Mouse (Mus musculus) large intestine, adult 2 months (tissue): ENCODE results near the gene Per2. TPM values are rescaled to one million over a fixed set of nuclear protein-coding genes. Genes with fewer than 3 reads are reported as not detected.
A peak's percentile ranks its signal among the peaks of the same experiment; 100 is the strongest.
"Not testable (repeated sequence)": the region's sequence is repeated elsewhere in the genome, so short reads cannot be mapped to it uniquely, and the experiment has no call there.

ENCODE experiments used
- DNase-seq: peaks from one replicate; pipeline ENCODE4 v3.0.0-alpha.2; 2012; ENCODE audit warnings: low read depth, low spot score
- WGBS: fragments of 180-500 bp; shearing (Covaris S2); methylation state at CpG from one replicate; pipeline ENCODE4 v1.1.7; 2018; 5-methylcytosine and 5-hydroxymethylcytosine counted together
- polyA plus RNA-seq: library from polyadenylated mRNA; depleted of rRNA; stranded (reverse); fragments of >200 nt; gene quantifications from 2 replicates; pipeline ENCODE4 v1.2.3, GENCODE M21; 2012; rRNA removed

Gene Per2
- 4.6 and 5.4 TPM in 2 replicates for polyA plus RNA-seq

- WGBS: under 1% methylated on average over 90 of the region's 91 CpGs
- DNase-seq: no peak
These were observed at the start of gene Per2 for GRCm38 (mm10) chr1:91459059-91459809. Gene Per2, minus strand, starts transcription at chr1:91459324.

- no peak for DNase-seq
- 27% methylated on average over 3 of the region's 3 CpGs for WGBS
These were observed 45.5 kb upstream of the Per2 start for GRCm38 (mm10) chr1:91504615-91505014.

- DNase-seq: no peak
- 95% methylated on average over 6 of the region's 6 CpGs for WGBS
These were observed 39.5 kb upstream of the Per2 start for GRCm38 (mm10) chr1:91498579-91498978.

GRCm38 (mm10) chr1:91495321-91495720, 36.2 kb upstream of the Per2 start:
- DNase-seq: no peak
- WGBS: 37% methylated on average over 5 of the region's 5 CpGs

GRCm38 (mm10) chr1:91494457-91495140, 35.5 kb upstream of the Per2 start, which contains the start of gene Traf3ip1:
Gene Traf3ip1, plus strand, starts transcription at chr1:91494647.
- under 1% methylated on average over 79 of the region's 79 CpGs for WGBS
- peak; percentile 67 for DNase-seq

- no peak for DNase-seq
- WGBS: 43% methylated on average over 3 of the region's 3 CpGs
These were observed 34.8 kb upstream of the Per2 start for GRCm38 (mm10) chr1:91493938-91494337.

- WGBS: 57% methylated on average over 2 of the region's 2 CpGs
- no peak for DNase-seq
These were observed 33.6 kb upstream of the Per2 start for GRCm38 (mm10) chr1:91492740-91493139.

- DNase-seq: no peak
- 31% methylated on average over 1 of the region's 1 CpGs for WGBS
These were observed 31.2 kb upstream of the Per2 start for GRCm38 (mm10) chr1:91490322-91490721.

GRCm38 (mm10) chr1:91486165-91486564, 27.0 kb upstream of the Per2 start:
- 90% methylated on average over 3 of the region's 3 CpGs for WGBS
- DNase-seq: no peak

- DNase-seq: no peak
- WGBS: 80% methylated on average over 3 of the region's 3 CpGs
These were observed 26.3 kb upstream of the Per2 start for GRCm38 (mm10) chr1:91485422-91485821.

- WGBS: 52% methylated on average over 5 of the region's 5 CpGs
- no peak for DNase-seq
These were observed 24.9 kb upstream of the Per2 start for GRCm38 (mm10) chr1:91484011-91484346.

- no peak for DNase-seq
- WGBS: 43% methylated on average over 10 of the region's 10 CpGs
These were observed 24.3 kb upstream of the Per2 start for GRCm38 (mm10) chr1:91483304-91484010.

- WGBS: 71% methylated on average over 7 of the region's 7 CpGs
- DNase-seq: no peak
These were observed 23.6 kb upstream of the Per2 start for GRCm38 (mm10) chr1:91482616-91483211.

GRCm38 (mm10) chr1:91478958-91479357, 19.8 kb upstream of the Per2 start:
- WGBS: 84% methylated on average over 1 of the region's 1 CpGs
- no peak for DNase-seq

- not testable (repeated sequence) for DNase-seq
- WGBS: 96% methylated on average over 13 of the region's 13 CpGs
These were observed 19.0 kb upstream of the Per2 start for GRCm38 (mm10) chr1:91478145-91478544.

- no peak for DNase-seq
- 84% methylated on average over 4 of the region's 4 CpGs for WGBS
These were observed 10.8 kb upstream of the Per2 start for GRCm38 (mm10) chr1:91469888-91470419.

- 92% methylated on average over 6 of the region's 6 CpGs for WGBS
- no peak for DNase-seq
These were observed 7.1 kb upstream of the Per2 start for GRCm38 (mm10) chr1:91466186-91466585.

- DNase-seq: no peak
- WGBS: 3% methylated on average over 1 of the region's 1 CpGs
These were observed 6.1 kb upstream of the Per2 start for GRCm38 (mm10) chr1:91465244-91465643.

GRCm38 (mm10) chr1:91464436-91464835, 5.3 kb upstream of the Per2 start:
- no peak for DNase-seq
- WGBS: 15% methylated on average over 5 of the region's 5 CpGs
